Mouse (Mus musculus) CH12.LX (cell line): ENCODE results near the gene Snx32. TPM values are rescaled to one million over a fixed set of nuclear protein-coding genes. Genes with fewer than 3 reads are reported as not detected.
A peak's percentile ranks its signal among the peaks of the same experiment; 100 is the strongest.
"Not testable (repeated sequence)": the region's sequence is repeated elsewhere in the genome, so short reads cannot be mapped to it uniquely, and the experiment has no call there.

Experiments used
- DNase-seq: peaks from one replicate; pipeline ENCODE4 v3.0.0-alpha.2; 2013; ENCODE audit errors: extremely low read depth
- H3K27ac ChIP-seq: 2 replicates; pipeline ENCODE4 v1.5.1; 2012; ENCODE audit warnings: low read depth, mild to moderate bottlenecking, control low read depth, moderate library complexity; ENCODE audit not compliant: insufficient read depth
- H3K27me3 ChIP-seq: replicated peaks from 2 replicates; pipeline ENCODE3; 2012; ENCODE audit warnings: inconsistent platforms
- H3K36me3 ChIP-seq, 2 experiments: replicated peaks in 1 of 2; 2 replicates each; pipeline versions ENCODE3 to v1.6.1; 2012; ENCODE audit warnings: inconsistent platforms in 1 of 2, low read length in 1 of 2, mild to moderate bottlenecking in 1 of 2, mixed read lengths in 1 of 2, moderate library complexity in 1 of 2; ENCODE audit not compliant: control insufficient read depth in 1 of 2, insufficient read depth in 1 of 2
- H3K4me1 ChIP-seq, 2 experiments: 2 replicates each; pipeline ENCODE4 v1.6.1; 2012; ENCODE audit warnings: inconsistent platforms in 1 of 2, moderate library complexity in 1 of 2; ENCODE audit not compliant: insufficient read depth in 2 of 2, control insufficient read depth in 1 of 2
- H3K4me2 ChIP-seq: 2 replicates; pipeline ENCODE4 v1.6.1; 2012; ENCODE audit warnings: low read depth, mild to moderate bottlenecking, control low read depth; ENCODE audit not compliant: poor library complexity, insufficient read depth, severe bottlenecking
- H3K4me3 ChIP-seq, 3 experiments: fragments of 150-350 bp in 1 of 3; sonication (generic) in 1 of 3; replicated peaks in 1 of 3; 2 replicates each; pipeline versions ENCODE3 to v1.5.1; 2011 to 2012; ENCODE audit warnings: low read depth in 2 of 3, low read length in 2 of 3, mild to moderate bottlenecking in 2 of 3, moderate library complexity in 2 of 3, control low read depth in 1 of 3, improper control_type of control experiment in 1 of 3, inconsistent platforms in 1 of 3, mixed read lengths in 1 of 3; ENCODE audit not compliant: poor library complexity in 1 of 3
- H3K79me2 ChIP-seq: replicated peaks from 2 replicates; pipeline ENCODE4 v1.6.1; 2012; ENCODE audit warnings: mild to moderate bottlenecking, moderate library complexity; ENCODE audit not compliant: control insufficient read depth, poor library complexity, insufficient read depth, severe bottlenecking; ENCODE audit errors: extremely low read depth
- H3K9ac ChIP-seq: 2 replicates; pipeline ENCODE4 v1.6.1; 2012; ENCODE audit warnings: low read depth, mild to moderate bottlenecking, control low read depth, moderate library complexity; ENCODE audit not compliant: insufficient read depth
- H3K9me3 ChIP-seq: replicated peaks from 2 replicates; pipeline ENCODE3; 2012; ENCODE audit warnings: low read length, inconsistent platforms, mixed read lengths
- CHD1 ChIP-seq: IDR thresholded peaks from 2 replicates; pipeline ENCODE4 v1.6.1; 2012; ENCODE audit warnings: low read depth, low read length, improper control_type of control experiment, inconsistent platforms
- CHD2 ChIP-seq: IDR thresholded peaks from 2 replicates; pipeline ENCODE4 v1.6.1; 2011; ENCODE audit warnings: low read length, improper control_type of control experiment
- ELF1 ChIP-seq: IDR thresholded peaks from 2 replicates; pipeline ENCODE4 v1.6.1; 2014; ENCODE audit warnings: low read depth, mild to moderate bottlenecking, inconsistent platforms, low read length, improper control_type of control experiment
- EP300 ChIP-seq: IDR thresholded peaks from 2 replicates; pipeline ENCODE4 v1.6.1; 2011; ENCODE audit warnings: low read length, improper control_type of control experiment
- ETS1 ChIP-seq: conservative IDR thresholded peaks from 2 replicates; pipeline ENCODE4 v1.6.1; 2012; ENCODE audit warnings: low read depth, mild to moderate bottlenecking, inconsistent platforms, low read length, improper control_type of control experiment, moderate library complexity
- HCFC1 ChIP-seq: IDR thresholded peaks from 2 replicates; pipeline ENCODE4 v1.6.1; 2012; ENCODE audit warnings: low read depth, mild to moderate bottlenecking, inconsistent platforms, low read length, improper control_type of control experiment
- KAT2A ChIP-seq: IDR thresholded peaks from 2 replicates; pipeline ENCODE4 v1.6.1; 2012; ENCODE audit warnings: low read length, improper control_type of control experiment, inconsistent platforms; ENCODE audit not compliant: insufficient replicate concordance
- MAFK ChIP-seq: IDR thresholded peaks from 2 replicates; pipeline ENCODE4 v1.6.1; 2011; ENCODE audit warnings: low read length, improper control_type of control experiment; ENCODE audit not compliant: insufficient replicate concordance
- MAX ChIP-seq: IDR thresholded peaks from 2 replicates; pipeline ENCODE4 v1.6.1; 2011; ENCODE audit warnings: low read length, improper control_type of control experiment
- MAZ ChIP-seq: IDR thresholded peaks from 2 replicates; pipeline ENCODE4 v1.6.1; 2012; ENCODE audit warnings: low read depth, mild to moderate bottlenecking, inconsistent platforms, low read length, improper control_type of control experiment, moderate library complexity
- MEF2A ChIP-seq: IDR thresholded peaks from 2 replicates; pipeline ENCODE4 v1.6.1; 2014; ENCODE audit warnings: low read depth, mild to moderate bottlenecking, inconsistent platforms, low read length, improper control_type of control experiment, borderline replicate concordance
- MXI1 ChIP-seq: IDR thresholded peaks from 2 replicates; pipeline ENCODE4 v1.6.1; 2011; ENCODE audit warnings: mild to moderate bottlenecking, low read depth, low read length, improper control_type of control experiment
- MYC ChIP-seq: IDR thresholded peaks from 2 replicates; pipeline ENCODE4 v1.6.1; 2011; ENCODE audit warnings: low read depth, mild to moderate bottlenecking, improper control_type of control experiment, low read length
- NELFE ChIP-seq: IDR thresholded peaks from 2 replicates; pipeline ENCODE4 v1.6.1; 2011; ENCODE audit warnings: low read depth, low read length, improper control_type of control experiment
- NRF1 ChIP-seq: IDR thresholded peaks from 2 replicates; pipeline ENCODE4 v1.6.1; 2014; ENCODE audit warnings: low read depth, mild to moderate bottlenecking, inconsistent platforms, low read length, improper control_type of control experiment, moderate library complexity
- PAX5 ChIP-seq: IDR thresholded peaks from 2 replicates; pipeline ENCODE4 v1.6.1; 2012; ENCODE audit warnings: low read length, inconsistent platforms, mixed read lengths
- POLR2A ChIP-seq: IDR thresholded peaks from 2 replicates; pipeline ENCODE4 v1.6.1; 2011; ENCODE audit warnings: low read depth, mild to moderate bottlenecking, improper control_type of control experiment, low read length
- POLR2AphosphoS2 ChIP-seq: IDR thresholded peaks from 2 replicates; pipeline ENCODE4 v1.6.1; 2011; ENCODE audit warnings: low read depth, low read length, improper control_type of control experiment
- SIN3A ChIP-seq: IDR thresholded peaks from 2 replicates; pipeline ENCODE4 v1.6.1; 2012; ENCODE audit warnings: low read length, improper control_type of control experiment, inconsistent platforms
- TBP ChIP-seq: conservative IDR thresholded peaks from 2 replicates; pipeline ENCODE4 v1.6.1; 2011; ENCODE audit warnings: low read depth, low read length, improper control_type of control experiment
- TCF12 ChIP-seq: IDR thresholded peaks from 2 replicates; pipeline ENCODE4 v1.6.1; 2014; ENCODE audit warnings: low read depth, mild to moderate bottlenecking, inconsistent platforms, low read length, improper control_type of control experiment
- UBTF ChIP-seq: IDR thresholded peaks from 2 replicates; pipeline ENCODE4 v1.6.1; 2012; ENCODE audit warnings: low read depth, mild to moderate bottlenecking, inconsistent platforms, low read length, improper control_type of control experiment, moderate library complexity
- ZMIZ1 ChIP-seq: IDR thresholded peaks from 2 replicates; pipeline ENCODE4 v1.6.1; 2012; ENCODE audit warnings: low read depth, mild to moderate bottlenecking, inconsistent platforms, low read length, improper control_type of control experiment
- ZNF384 ChIP-seq: IDR thresholded peaks from 2 replicates; pipeline ENCODE4 v1.6.1; 2012; ENCODE audit warnings: low read depth, low read length, improper control_type of control experiment, inconsistent platforms
- dilution Hi-C: fragments of 300-500 bp; cut with MboI; formaldehyde crosslinking; loops from 2 replicates; pipeline ENCODE4 v1.14.3; 2020; ENCODE audit warnings: low sequenced_read_pairs; ENCODE audit not compliant: extremely low pct_unique_long_range_greater_than_20kb, extremely low pct_ligation_motif_present
- in situ Hi-C: fragments of 300-500 bp; cut with MboI; formaldehyde crosslinking; loops from 3 replicates; pipeline ENCODE4 v1.14.3; 2019; ENCODE audit warnings: low sequenced_read_pairs, low pct_ligation_motif_present, low pct_unique_long_range_greater_than_20kb, mixed read lengths
- polyA plus RNA-seq: library from polyadenylated mRNA; unstranded; fragments of >175 nt; gene quantifications from 2 replicates; pipeline ENCODE4 v1.2.1, GENCODE M21; 2012; ENCODE audit warnings: low read depth; ENCODE audit not compliant: insufficient read length
- total RNA-seq, 2 experiments: library from RNA; depleted of rRNA; stranded (reverse); fragments of 300-350 nt in 1 of 2; fragments of >200 nt in 1 of 2; gene quantifications; 2 replicates each; pipeline ENCODE4 v1.2.3; 2012 to 2014

The Snx32 gene
- total and polyA plus RNA-seq, 3 experiments, result 0.75 to 2.7 (median 2.4) TPM

- TF ChIP-seq ETS1, result 0 out of 2 replicates have a peak, but pooled peaks have one; percentile 4
- peak; percentile 75 for TF ChIP-seq SIN3A
- peak; percentile 96 for TF ChIP-seq ELF1
- peak; percentile 91 for TF ChIP-seq CHD2
- TF ChIP-seq NELFE, result peak; percentile 99
Observed at GRCm38 (mm10) chr19:5490313-5490897, 19.9 kb downstream of the Snx32 start, which contains the start of gene Cfl1 (continued).

GRCm38 (mm10) chr19:5489721-5490120 lies 20.6 kb downstream of the Snx32 start:
- dilution Hi-C loops, H3K27ac ChIP-seq, DNase-seq: not testable (repeated sequence)
- H3K4me2 ChIP-seq, result 0 out of 2 replicates have a peak overlapping the region, but pooled peaks have one; percentile 32
- in situ Hi-C loops, result loop anchor here (5.0 kb wide), 1 partner anchor 32 kb away; the partner anchor contains the start of gene Ccdc85b
- TF ChIP-seq ZMIZ1 (0 out of 2 replicates have a peak, but pooled peaks have one; percentile 33), CHD1 (0 out of 2 replicates have a peak, but pooled peaks have one; percentile 76)
- TF ChIP-seq, all 38 proteins: peak for 2; not testable (repeated sequence) for 36
- H3K9me3 ChIP-seq, H3K27me3 ChIP-seq, H3K9ac ChIP-seq: not testable (repeated sequence)
- Histone ChIP-seq H3K4me1 (peaks cover 6 to 35% of the 10 kb centered on the region in 2 experiments; a peak in 3 of 4 replicates), H3K4me3 (peak overlapping the region in 2 of 3 experiments; percentile 29 to 99), H3K79me2 (peaks cover 24% of the 10 kb centered on the region), H3K36me3 (peaks cover 35 to 45% of the 10 kb centered on the region in 2 experiments)

- H3K4me1 ChIP-seq, result peaks cover 6 to 35% of the 10 kb centered on the region in 2 experiments; a peak in 3 of 4 replicates
- dilution Hi-C loops, result no loop called here
- peak overlapping the region; percentile 72 for H3K27ac ChIP-seq
- peak overlapping the region; percentile 81 for H3K4me2 ChIP-seq
- DNase-seq, result peak; percentile 99
- H3K79me2 ChIP-seq, result peaks cover 24% of the 10 kb centered on the region
- peak overlapping the region; percentile 53 for H3K9ac ChIP-seq
- in situ Hi-C loops, result no loop called here
- TF ChIP-seq HCFC1, result peak; percentile 85
- peak; percentile 89 for TF ChIP-seq NELFE
- TF ChIP-seq PAX5, result no peak
- TF ChIP-seq KAT2A, result 0 out of 2 replicates have a peak, but pooled peaks have one; percentile 51
- peak; percentile 97 for TF ChIP-seq MXI1
- TF ChIP-seq TBP, result peak; percentile 94
- TF ChIP-seq ZMIZ1, result peak; percentile 64
- peak; percentile 70 for TF ChIP-seq TCF12
- peak; percentile 49; the same call in 1 of the 2 replicates for TF ChIP-seq CHD2
- TF ChIP-seq ZNF384, result no peak
- TF ChIP-seq ELF1, result peak; percentile 83
- 0 out of 2 replicates have a peak, but pooled peaks have one; percentile 49 for TF ChIP-seq MAZ
- TF ChIP-seq NRF1, result 0 out of 2 replicates have a peak, but pooled peaks have one; percentile 14
- peak; percentile 3; the same call in 1 of the 2 replicates for TF ChIP-seq EP300
- peak; percentile 93 for TF ChIP-seq POLR2A
- TF ChIP-seq MAFK, result no peak
- TF ChIP-seq MYC, result peak; percentile 85
- TF ChIP-seq UBTF, result no peak
- TF ChIP-seq MEF2A, result no peak
- peak; percentile 80; the same call in 1 of the 2 replicates for TF ChIP-seq MAX
- no peak for TF ChIP-seq POLR2AphosphoS2
- no peaks in the 10 kb centered on the region for H3K27me3 ChIP-seq
- H3K4me3 ChIP-seq, result peak overlapping the region; percentile 38 to 71 (median 52)
- H3K9me3 ChIP-seq, result no peaks in the 10 kb centered on the region
- peaks cover 35 to 45% of the 10 kb centered on the region in 2 experiments for H3K36me3 ChIP-seq
Observed at GRCm38 (mm10) chr19:5488878-5489571, 21.3 kb downstream of the Snx32 start.
